Mouse (Mus musculus) kidney, embryonic 14.5 days (tissue): ENCODE measurements around the gene Megf8. TPM values are rescaled to one million over a fixed set of nuclear protein-coding genes. Genes with fewer than 3 reads are reported as not detected.
"Not testable (repeated sequence)": the region's sequence is repeated elsewhere in the genome, so short reads cannot be mapped to it uniquely, and the experiment has no call there.

Experiments
- ATAC-seq: fragments of 200-750 bp; cut with Nextera tagmentation; 2 replicates; pipeline ENCODE4 v1.8.0; 2017; ENCODE audit warnings: moderate number of reproducible peaks, mild to moderate bottlenecking, moderate TSS enrichment, moderate library complexity; ENCODE audit not compliant: low FRiP score, low TSS enrichment
- H3K27ac ChIP-seq: fragments of 300-500 bp; sonication (generic); 2 replicates; pipeline ENCODE4 v1.5.1; 2014; ENCODE audit warnings: low read depth, mild to moderate bottlenecking, low read length, moderate library complexity, mixed read lengths
- H3K27me3 ChIP-seq: fragments of 300-500 bp; sonication (generic); 2 replicates; pipeline ENCODE4 v1.6.1; 2014; ENCODE audit warnings: mild to moderate bottlenecking, low read length; ENCODE audit not compliant: control insufficient read depth, insufficient read depth
- H3K36me3 ChIP-seq: fragments of 300-500 bp; sonication (generic); 2 replicates; pipeline ENCODE4 v1.6.1; 2014; ENCODE audit warnings: low read length, mixed read lengths; ENCODE audit not compliant: control insufficient read depth, insufficient read depth
- H3K4me1 ChIP-seq: fragments of 300-500 bp; sonication (generic); 2 replicates; pipeline ENCODE4 v1.6.1; 2014; ENCODE audit warnings: low read length, mixed read lengths; ENCODE audit not compliant: control insufficient read depth, insufficient read depth
- H3K4me2 ChIP-seq: fragments of 300-500 bp; sonication (generic); replicated peaks from 2 replicates; pipeline ENCODE4 v1.6.1; 2014; ENCODE audit warnings: low read depth, mild to moderate bottlenecking, low read length
- H3K4me3 ChIP-seq: fragments of 300-500 bp; sonication (generic); 2 replicates; pipeline ENCODE4 v1.5.1; 2014; ENCODE audit warnings: mild to moderate bottlenecking, low read length
- H3K9ac ChIP-seq: fragments of 300-500 bp; sonication (generic); 2 replicates; pipeline ENCODE4 v1.6.1; 2014; ENCODE audit warnings: low read depth, mild to moderate bottlenecking, low read length, moderate library complexity
- H3K9me3 ChIP-seq: fragments of 300-500 bp; sonication (generic); 2 replicates; pipeline ENCODE4 v1.6.1; 2016; ENCODE audit warnings: low read length; ENCODE audit not compliant: control insufficient read depth
- WGBS: fragments of 180-500 bp; shearing (Covaris S2); extraction: QIAGEN DNeasy Blood & Tissue Kit; methylation state at CpG from one replicate; pipeline ENCODE4 v1.1.7; 2014; 5-methylcytosine and 5-hydroxymethylcytosine counted together
- polyA plus RNA-seq: library from polyadenylated mRNA; unstranded; fragments of >200 nt; fragmentation: Nextera tagmentation; extraction: Ambion mirVana; gene quantifications from 2 replicates; pipeline ENCODE4 v1.2.1, GENCODE M21; 2014

Gene Megf8
- polyA plus RNA-seq, 1 experiment from 2014 or later = 14.0 TPM

- Histone ChIP-seq H3K4me3 (peak overlapping the region; percentile 82), H3K36me3 (no peaks in the 10 kb centered on the region), H3K4me1 (peaks cover 17% of the 10 kb centered on the region), H3K27ac (peak overlapping the region; percentile 51; the same call in 1 of the 2 replicates), H3K4me2 (peak overlapping the region; percentile 80), H3K9me3 (no peaks in the 10 kb centered on the region), H3K9ac (peak overlapping the region; percentile 65), H3K27me3 (no peaks in the 10 kb centered on the region)
- peak; percentile 97 for ATAC-seq
- WGBS = 11% methylated on average over 45 of the region's 52 CpGs
Measured at GRCm38 (mm10) chr7:25395558-25396521, 78.9 kb downstream of the Megf8 start.

GRCm38 (mm10) chr7:25396621-25397020 is 79.7 kb downstream of the Megf8 start:
- Histone ChIP-seq H3K36me3 (no peaks in the 10 kb centered on the region), H3K27ac (no peak overlapping the region), H3K9ac (no peak overlapping the region), H3K4me3 (no peak overlapping the region), H3K9me3 (no peaks in the 10 kb centered on the region), H3K4me1 (peaks cover 17% of the 10 kb centered on the region), H3K4me2 (no peak overlapping the region), H3K27me3 (no peaks in the 10 kb centered on the region)
- 87% methylated on average over 14 of the region's 14 CpGs for WGBS
- peak; percentile 3; the same call in 1 of the 2 replicates for ATAC-seq

- Histone ChIP-seq H3K4me2 (no peak within 1 kb of the TSS), H3K27ac (no peak within 1 kb of the TSS), H3K4me3 (no peak within 1 kb of the TSS), H3K9me3 (no peaks in the 10 kb centered on the region), H3K27me3 (no peaks in the 10 kb centered on the region), H3K4me1 (peaks cover 15% of the 10 kb centered on the region), H3K9ac (no peak within 1 kb of the TSS), H3K36me3 (no peaks in the 10 kb centered on the region)
- WGBS = 90% methylated on average over 1 of the region's 1 CpGs
- ATAC-seq = no peak
Measured at GRCm38 (mm10) chr7:25398610-25399009, 81.6 kb downstream of the Megf8 start, which contains the start of gene Lipe. Lipe (minus strand) TSS chr7:25398710.

GRCm38 (mm10) chr7:25399028-25399427 is 82.1 kb downstream of the Megf8 start:
- H3K36me3 ChIP-seq, H3K4me2 ChIP-seq, H3K4me3 ChIP-seq, H3K9ac ChIP-seq, H3K9me3 ChIP-seq, ATAC-seq, H3K27me3 ChIP-seq, H3K27ac ChIP-seq: not testable (repeated sequence)
- peaks cover 11% of the 10 kb centered on the region for H3K4me1 ChIP-seq

DNA sequence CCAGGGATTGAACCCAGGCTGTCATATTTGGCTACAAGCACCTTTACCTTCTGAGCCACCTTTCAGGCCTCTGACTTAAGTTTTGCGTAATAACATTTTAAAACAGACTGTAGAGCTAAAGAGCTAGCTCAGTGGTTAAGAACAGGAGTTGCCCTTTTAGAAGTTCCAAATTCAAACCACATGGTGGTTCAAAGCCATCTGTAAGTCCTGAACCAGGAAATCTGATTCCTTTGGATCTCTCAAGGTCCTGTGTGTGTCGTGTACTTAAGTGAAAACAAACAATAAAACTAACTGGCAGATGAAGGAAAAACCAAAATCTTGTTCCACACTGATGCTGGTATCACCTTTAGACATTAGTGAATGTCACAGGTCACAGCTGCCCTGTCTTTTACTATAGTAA is 84.6 kb downstream of the Megf8 start:
- Histone ChIP-seq H3K36me3 (no peaks in the 10 kb centered on the region), H3K4me3 (no peak overlapping the region), H3K9me3 (no peaks in the 10 kb centered on the region), H3K9ac (no peak overlapping the region), H3K4me2 (no peak overlapping the region), H3K4me1 (peaks cover 3% of the 10 kb centered on the region; the same call in 1 of the 2 replicates), H3K27me3 (no peaks in the 10 kb centered on the region), H3K27ac (no peak overlapping the region)
- ATAC-seq = no peak
- 46% methylated on average over 2 of the region's 2 CpGs for WGBS

GRCm38 (mm10) chr7:25401986-25402385 is 85.0 kb downstream of the Megf8 start:
- H3K27me3 ChIP-seq = no peaks in the 10 kb centered on the region
- WGBS = 41% methylated on average over 5 of the region's 5 CpGs
- H3K4me1 ChIP-seq = no peaks in the 10 kb centered on the region; the same call in 1 of the 2 replicates
- peak overlapping the region; percentile 66; the same call in 1 of the 2 replicates for H3K27ac ChIP-seq
- no peaks in the 10 kb centered on the region for H3K9me3 ChIP-seq
- no peak overlapping the region for H3K9ac ChIP-seq
- H3K4me2 ChIP-seq = no peak overlapping the region
- no peaks in the 10 kb centered on the region for H3K36me3 ChIP-seq
- no peak for ATAC-seq
- no peak overlapping the region for H3K4me3 ChIP-seq

DNA sequence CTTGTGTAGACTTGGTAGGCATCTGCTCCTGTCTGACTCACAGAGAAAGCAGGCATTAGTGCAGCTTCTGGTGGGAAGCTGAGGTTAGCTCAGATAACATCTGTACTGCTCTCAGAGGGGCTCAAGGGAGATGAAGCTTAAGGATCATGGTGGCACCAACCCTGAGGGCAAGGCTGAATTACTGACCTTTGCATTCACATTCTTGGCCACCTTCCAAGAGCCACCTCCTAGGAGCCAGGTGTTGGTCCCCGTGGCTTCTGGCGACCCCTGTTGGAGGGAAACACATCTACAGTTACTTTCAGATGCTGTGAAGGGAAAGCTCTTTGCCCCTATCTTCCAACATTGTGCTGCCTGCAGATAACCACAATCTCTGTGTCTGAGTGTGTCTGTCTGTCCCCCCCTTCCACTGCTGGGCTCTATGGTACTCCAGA is 85.7 kb downstream of the Megf8 start:
- Histone ChIP-seq H3K36me3 (no peaks in the 10 kb centered on the region), H3K4me2 (no peak overlapping the region), H3K9me3 (no peaks in the 10 kb centered on the region), H3K27ac (0 out of 2 replicates have a peak overlapping the region, but pooled peaks have one; percentile 66), H3K4me3 (no peak overlapping the region), H3K4me1 (no peaks in the 10 kb centered on the region; the same call in 1 of the 2 replicates), H3K27me3 (no peaks in the 10 kb centered on the region), H3K9ac (no peak overlapping the region)
- peak; percentile 73 for ATAC-seq
- 5% methylated on average over 2 of the region's 2 CpGs for WGBS

GRCm38 (mm10) chr7:25406468-25406867 is 89.5 kb downstream of the Megf8 start:
- no peaks in the 10 kb centered on the region for H3K4me1 ChIP-seq
- H3K9ac ChIP-seq = no peak overlapping the region
- no peak overlapping the region for H3K4me2 ChIP-seq
- H3K9me3 ChIP-seq = no peaks in the 10 kb centered on the region
- WGBS = 78% methylated on average over 7 of the region's 7 CpGs
- H3K27ac ChIP-seq = no peak overlapping the region
- no peaks in the 10 kb centered on the region for H3K27me3 ChIP-seq
- no peak overlapping the region for H3K4me3 ChIP-seq
- no peak for ATAC-seq
- H3K36me3 ChIP-seq = no peaks in the 10 kb centered on the region
